In the genomic region with DNA sequence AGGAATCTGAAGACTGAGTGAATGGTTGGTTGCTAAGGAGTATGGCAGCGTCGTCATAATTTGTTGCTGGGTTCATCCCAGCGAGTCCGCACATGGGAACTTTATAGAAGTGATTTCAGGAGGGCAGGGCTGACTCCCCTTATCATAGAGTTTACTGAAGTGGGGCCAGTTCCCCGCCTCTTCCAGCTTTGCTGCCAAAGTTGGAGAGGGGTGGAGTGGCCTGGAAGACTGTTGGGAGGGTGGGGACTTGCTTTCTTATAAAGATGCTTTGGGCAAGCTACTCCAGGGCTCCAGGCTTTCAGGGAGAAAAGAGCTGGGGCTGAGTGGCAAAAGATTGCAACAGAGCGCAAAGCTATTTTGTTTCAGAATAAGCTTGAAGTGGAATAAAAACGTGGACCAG, we compare ENCODE assay signal across 9 mouse cellular contexts. TPM values are rescaled to one million over a fixed set of nuclear protein-coding genes. Genes with fewer than 3 reads are reported as not detected.
A peak's percentile ranks its signal among the peaks of the same experiment; 100 is the strongest.
DNase-seq lines count a peak whose midpoint lies in the region; ATAC-seq lines count a peak whose summit lies in the region.
"Had no signal": no experiment of that assay in that cellular context is flagged by ENCODE, and none has a peak within 500 bp of the region (broad histone marks: within the 10 kb centered on the region; RNA-seq: fewer than 3 reads in every experiment).

No protein-coding gene starts in this region.

- ATAC-seq in heart, embryonic 13.5 days (ENCODE audit: extremely low read depth, insufficient number of reproducible peaks, low FRiP score, low TSS enrichment), result no peak
- ATAC-seq: Patski had no signal

- peaks cover 31% of the 10 kb centered on the region for H3K27me3 ChIP-seq in heart, embryonic 13.5 days (replicated peaks)

- DNase-seq in right cerebral cortex, postnatal 4 days, result peak; percentile 3
- DNase-seq in right cerebral cortex, adult 18-20 months, result no peak
- peak; percentile 18 for DNase-seq in kidney, postnatal 14 days
- peak; percentile 82 to 89 for DNase-seq in lung, postnatal 4 days
- peak; percentile 46 for DNase-seq in urinary bladder, postnatal 25 days (ENCODE audit: low spot score)
- no peak for DNase-seq in layer of hippocampus, postnatal 14 days (ENCODE audit: low spot score in 2 of 2)
- DNase-seq in left cerebral cortex, postnatal 10 days (ENCODE audit: extremely low spot score in 1 of 2, low spot score in 2 of 2), result no peak

- peak overlapping the region; percentile 100 for H3K4me2 ChIP-seq in heart, embryonic 13.5 days

- H3K36me3 ChIP-seq in heart, embryonic 13.5 days, result no peaks in the 10 kb centered on the region

- no peak overlapping the region for H3K9ac ChIP-seq in heart, embryonic 13.5 days

- H3K9me3 ChIP-seq in heart, embryonic 13.5 days, result no peaks in the 10 kb centered on the region

- peak overlapping the region; percentile 65 for H3K4me3 ChIP-seq in heart, embryonic 13.5 days

- 22% methylated on average over 7 of the region's 7 CpGs for WGBS in heart, embryonic 13.5 days

- intact Hi-C loops in left cerebral cortex, postnatal 10 days (cut with DNase I), result no loop called here

- H3K4me1 ChIP-seq in heart, embryonic 13.5 days, result peaks cover 20% of the 10 kb centered on the region

- no peak overlapping the region for H3K27ac ChIP-seq in heart, embryonic 13.5 days (replicated peaks)

RNA-seq across cellular contexts. Expression of a gene that starts 0.7 kb away (rescaled TPM):
- polyA plus RNA-seq in heart, embryonic 13.5 days (2015; fragmentation: Nextera tagmentation; extraction: Ambion mirVana), result 11.9 and 13.7 TPM in 2 replicates
- 10 to 100 TPM in 1 of 2 experiments, 1 to 10 TPM in 1; 9.6 to 13.2 TPM for total RNA-seq in layer of hippocampus, postnatal 14 days (2021)
- 1 to 10 TPM; 6.4 to 8.5 TPM for total RNA-seq in left cerebral cortex, postnatal 10 days (2021)
- polyA plus RNA-seq: Patski had no signal

Comparison
In these comparisons a context has a peak if more than half of its experiments do, and no peak if none do; other contexts are left out.
1. DNase-seq: peak in right cerebral cortex, postnatal 4 days (single experiment), kidney, postnatal 14 days (single experiment), lung, postnatal 4 days (2 of 2) and urinary bladder, postnatal 25 days (single experiment); none in right cerebral cortex, adult 18-20 months (single experiment), layer of hippocampus, postnatal 14 days (0 of 2) and left cerebral cortex, postnatal 10 days (0 of 2).